Mouse (Mus musculus) ovary, adult 18-20 months (tissue): ENCODE data around the gene Gpr161.
"Not testable (repeated sequence)": the region's sequence is repeated elsewhere in the genome, so short reads cannot be mapped to it uniquely, and the experiment has no call there.

Experiments
- DNase-seq: peaks from one replicate; pipeline ENCODE4 v3.0.0; 2022; ENCODE audit warnings: low spot score, mixed read lengths

Gene Gpr161

DNA sequence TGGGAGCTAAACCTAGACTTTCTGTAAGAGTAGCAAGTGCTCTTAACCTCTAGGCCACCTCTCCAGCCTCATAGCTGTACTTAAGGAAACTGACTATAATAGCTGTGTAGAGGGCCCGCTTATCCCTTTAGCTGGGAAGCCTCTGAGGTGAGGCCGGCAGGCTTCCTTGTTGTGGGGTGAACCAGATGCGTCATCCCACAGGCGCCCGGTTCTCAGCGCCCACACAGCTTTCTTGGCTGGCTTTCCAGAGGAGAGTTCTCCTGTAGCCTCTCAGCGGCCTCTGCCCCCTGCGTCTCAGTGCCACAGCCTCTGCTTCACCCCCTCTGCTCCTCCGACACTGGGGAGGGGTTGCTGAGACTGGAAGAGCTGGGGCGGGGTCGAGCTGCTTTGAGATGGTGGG, 20.8 kb downstream of the Gpr161 start:
- no peak for DNase-seq

DNA sequence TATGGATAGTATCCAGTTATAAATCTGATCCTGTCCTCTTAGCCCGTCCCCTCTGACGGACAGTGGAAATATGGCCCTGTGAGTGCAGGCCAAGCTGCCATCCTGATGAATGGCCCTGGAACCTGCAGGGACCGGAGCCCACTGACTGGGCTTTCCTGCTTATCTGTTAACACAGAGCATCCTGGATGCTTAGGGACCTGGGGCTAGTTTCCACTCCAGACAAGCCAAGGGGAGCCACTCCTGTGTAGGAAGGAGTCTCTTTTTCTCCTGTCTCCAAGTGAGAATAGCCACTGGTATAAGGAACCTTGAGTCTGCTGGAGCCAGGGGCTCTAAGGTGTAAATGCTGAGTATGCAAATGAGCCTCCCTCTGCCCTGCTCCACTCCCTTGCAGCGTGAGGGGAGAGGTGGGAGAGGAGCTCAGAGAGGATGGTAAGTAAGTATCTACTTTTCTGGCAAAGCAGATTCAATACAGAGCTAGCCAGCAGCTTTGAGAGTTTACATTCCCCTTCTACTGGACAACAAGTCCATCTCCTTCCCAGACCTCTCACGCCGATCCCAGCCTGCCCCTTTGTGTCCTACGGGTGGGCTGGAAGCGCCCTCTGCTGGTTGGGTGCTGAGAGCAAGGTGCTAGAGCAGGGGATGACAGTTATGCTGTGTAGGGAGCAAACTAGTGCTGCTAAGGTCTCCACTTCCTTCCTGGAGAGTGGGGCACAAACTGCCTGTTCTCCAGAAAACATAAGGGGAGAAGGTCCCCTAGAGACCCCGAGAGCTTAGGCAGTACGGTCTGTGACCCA, 24.7 kb downstream of the Gpr161 start:
- DNase-seq, result peak; percentile 62

DNA sequence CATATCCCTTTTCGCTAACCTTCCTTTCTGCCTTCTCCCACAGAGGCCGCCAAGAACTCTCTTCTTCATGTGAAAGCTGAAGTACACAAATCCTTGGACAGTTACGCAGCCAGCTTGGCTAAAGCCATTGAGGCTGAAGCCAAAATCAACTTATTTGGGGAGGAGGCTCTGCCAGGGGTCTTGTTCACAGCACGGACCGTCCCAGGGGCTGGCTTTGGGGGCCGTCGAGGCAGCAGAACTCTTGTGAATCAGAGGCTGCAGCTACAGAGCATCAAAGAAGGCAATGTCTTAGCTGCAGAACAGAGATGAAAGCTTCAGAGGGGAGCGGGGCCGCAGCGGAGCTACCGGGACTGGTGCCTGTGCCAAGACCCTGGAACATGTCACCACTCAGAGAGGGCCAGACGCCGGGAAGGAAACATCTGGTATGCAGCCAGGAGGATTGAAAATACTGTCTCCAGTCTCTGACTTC, 25.8 kb downstream of the Gpr161 start:
- DNase-seq, result no peak

DNA sequence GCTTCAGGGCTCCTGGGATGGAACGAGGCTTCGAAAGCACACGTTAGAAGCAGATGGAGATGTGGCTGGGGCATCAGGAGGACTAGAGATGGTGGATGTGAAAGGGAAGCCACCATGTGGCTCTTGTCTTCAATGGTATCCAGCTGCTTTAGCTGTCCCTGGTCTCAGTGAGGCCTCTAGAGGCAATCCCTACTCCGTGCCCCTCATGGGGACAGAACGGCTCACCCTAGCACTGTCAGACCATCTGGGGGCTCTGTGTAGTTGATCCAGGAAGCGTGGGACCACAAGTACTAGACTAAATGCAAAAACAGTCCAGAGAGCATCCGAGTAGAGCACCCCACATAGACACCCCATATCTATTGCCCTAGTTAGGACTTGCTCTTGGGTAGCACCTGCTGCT, 26.3 kb downstream of the Gpr161 start:
- DNase-seq, result no peak

DNA sequence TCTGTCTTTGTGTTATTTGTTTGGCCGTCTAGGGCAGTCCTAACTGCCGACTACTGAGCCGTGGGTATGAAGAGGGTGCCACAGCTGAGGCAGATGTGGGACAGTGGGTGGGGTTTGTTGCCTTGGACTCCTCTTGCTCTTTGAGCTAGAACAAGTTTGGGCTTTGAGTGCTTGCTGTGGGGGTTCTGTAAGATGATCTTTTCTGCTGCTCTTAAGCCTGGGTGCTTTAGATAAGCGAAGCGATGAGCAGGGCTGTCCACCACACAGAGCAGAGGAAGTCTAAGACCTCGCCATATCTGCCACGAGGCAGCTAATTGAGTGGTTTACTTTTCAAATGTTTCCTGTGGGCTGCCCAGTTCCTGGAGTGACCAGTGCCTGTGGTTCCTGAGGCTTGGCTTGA, 27.3 kb downstream of the Gpr161 start:
- no peak for DNase-seq

DNA sequence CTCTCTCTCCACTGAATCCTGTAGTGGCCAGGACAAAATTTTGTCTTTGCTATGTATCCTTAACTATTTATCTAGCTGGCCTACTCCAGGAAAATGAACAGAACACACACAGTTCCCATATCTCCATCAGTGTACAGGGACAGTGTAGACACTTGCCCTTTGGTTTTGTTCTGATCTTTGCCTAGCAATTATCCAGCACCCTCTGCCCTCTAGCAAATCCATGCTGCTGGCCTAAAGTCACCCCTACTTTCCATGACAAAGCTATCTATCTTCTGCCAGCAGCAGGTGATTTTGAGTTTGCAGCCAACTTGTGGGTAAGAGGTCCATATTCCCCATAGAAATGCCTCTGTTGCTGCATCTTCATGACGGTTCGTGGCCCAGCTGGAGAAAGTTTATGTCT, 31.8 kb downstream of the Gpr161 start:
- DNase-seq, result no peak

DNA sequence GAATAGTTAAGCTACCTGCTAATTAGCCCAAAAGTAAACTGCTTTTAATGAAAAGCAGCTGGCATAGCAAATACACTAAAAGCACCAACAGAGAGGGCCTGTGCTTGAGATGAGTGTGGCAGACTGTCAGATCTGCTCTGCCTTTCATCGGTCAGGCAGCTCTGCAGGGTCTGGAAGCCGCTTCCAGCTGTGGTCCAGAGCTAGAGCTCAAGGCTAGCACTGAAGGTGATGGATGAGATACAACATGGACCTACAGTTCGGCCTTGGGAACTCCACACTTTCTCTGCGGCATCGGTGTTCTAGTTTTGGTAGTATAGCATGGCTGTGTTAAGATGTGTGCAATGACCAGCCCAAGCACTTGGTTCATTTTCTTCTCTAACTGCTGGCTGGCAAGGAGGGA, 32.2 kb downstream of the Gpr161 start:
- DNase-seq, result no peak

DNA sequence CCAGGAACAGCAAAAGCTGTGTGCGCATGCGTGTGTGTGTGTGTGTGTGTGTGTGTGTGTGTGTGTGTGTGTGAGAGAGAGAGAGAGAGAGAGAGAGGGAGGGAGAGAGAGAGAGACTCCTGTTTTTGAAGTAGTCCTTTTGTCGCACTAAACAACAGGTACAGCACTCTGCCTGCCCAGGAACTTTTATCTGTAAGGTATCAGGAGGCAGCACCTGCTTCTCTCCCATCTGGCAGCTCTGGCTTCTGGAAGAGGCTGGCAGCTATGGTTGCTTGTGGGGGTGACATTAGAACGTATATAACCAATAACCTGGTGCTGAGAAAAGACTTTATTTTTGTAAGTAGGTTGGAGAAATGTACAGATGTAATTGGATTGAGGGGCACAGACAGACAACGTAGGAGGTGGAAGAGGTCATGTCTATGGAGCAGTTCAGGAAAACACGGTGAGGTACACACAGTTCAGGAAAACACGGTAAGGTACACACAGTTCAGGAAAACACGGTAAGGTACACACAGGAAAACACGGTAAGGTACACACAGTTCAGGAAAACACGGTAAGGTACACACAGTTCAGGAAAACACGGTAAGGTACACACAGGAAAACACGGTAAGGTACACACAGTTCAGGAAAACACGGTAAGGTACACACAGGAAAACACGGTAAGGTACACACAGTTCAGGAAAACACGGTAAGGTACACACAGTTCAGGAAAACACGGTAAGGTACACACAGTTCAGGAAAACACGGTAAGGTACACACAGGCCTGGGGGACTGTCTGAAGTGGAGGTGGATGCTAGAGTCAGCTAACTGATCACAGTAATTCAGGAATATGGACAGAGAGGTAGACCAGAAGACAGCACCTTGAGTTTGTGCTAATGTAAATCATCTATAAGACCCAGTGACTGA, 33.0 kb downstream of the Gpr161 start:
- not testable (repeated sequence) for DNase-seq

DNA sequence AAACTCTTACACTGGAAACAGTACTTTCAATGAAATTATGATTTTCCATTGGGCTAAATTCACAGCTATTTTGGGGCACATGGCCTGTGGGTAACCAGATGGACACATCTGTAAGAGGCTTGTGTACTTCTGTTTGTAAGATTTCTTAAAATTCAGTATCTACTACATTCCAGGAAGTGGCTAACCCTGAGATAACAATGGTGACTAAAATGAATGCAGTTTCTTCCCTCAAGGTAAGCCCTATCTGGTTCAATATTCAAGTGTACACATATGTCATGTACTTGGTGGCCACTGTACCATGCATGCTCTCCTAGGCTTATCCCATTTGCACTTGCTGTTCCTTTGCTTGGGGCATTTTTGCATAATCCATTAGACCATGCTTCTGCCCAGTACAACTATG, 35.3 kb downstream of the Gpr161 start:
- no peak for DNase-seq

DNA sequence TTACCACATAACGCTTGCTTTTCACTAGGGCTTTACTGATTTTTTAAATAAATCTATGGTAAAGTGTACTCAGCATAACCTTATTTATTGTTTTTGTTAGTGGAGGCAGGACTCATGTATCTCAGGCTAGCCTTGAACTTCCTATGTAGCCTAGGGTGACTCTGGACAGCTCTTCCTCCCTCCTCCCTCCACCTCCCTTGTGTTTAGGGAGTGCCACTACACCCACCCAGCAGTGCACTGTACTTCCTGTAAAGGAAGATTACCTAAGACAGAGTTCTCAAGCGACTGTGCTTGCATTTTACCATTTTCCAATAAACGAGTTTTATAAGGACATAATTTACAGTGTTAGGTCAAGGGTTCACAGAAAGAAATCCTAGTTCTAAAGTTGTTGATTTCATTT, 37.2 kb downstream of the Gpr161 start:
- DNase-seq, result no peak

DNA sequence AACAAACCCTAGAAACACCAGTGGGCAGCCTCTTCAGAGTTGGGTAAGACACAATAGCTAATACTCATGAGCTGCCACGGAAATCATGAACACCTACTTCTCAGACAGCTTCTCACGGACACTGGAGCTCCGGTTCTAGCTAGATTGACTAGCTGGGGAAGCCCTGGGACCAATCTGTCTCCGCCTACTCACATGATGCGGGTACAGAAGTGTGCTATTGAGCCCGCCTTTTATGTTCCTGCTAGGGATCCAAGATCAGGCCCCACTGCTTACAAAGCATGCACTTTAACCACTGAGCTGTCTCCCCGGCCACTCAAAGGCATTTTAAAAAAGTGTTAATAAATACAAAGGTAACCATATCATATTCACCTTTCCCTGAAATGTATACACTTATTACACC, 46.5 kb downstream of the Gpr161 start:
- DNase-seq, result no peak

DNA sequence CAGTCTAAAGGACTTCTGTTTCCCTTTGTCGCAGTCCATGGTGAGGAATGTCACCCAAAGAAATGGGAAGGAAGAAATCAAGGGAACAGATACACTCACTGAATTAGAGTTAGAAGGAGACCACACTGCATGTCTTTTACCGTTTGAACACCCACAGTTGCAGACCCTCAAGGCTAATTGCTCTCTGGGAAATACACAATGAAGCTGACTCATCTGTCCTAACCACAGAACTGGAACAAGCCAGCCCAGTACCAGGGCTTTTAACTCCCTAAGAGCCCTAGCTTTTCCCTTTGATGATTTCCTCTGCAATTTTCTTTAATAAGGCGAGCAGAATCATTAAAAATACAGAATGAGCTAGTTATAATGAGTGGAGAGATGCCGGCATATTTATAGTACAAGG, 48.9 kb downstream of the Gpr161 start:
- no peak for DNase-seq

DNA sequence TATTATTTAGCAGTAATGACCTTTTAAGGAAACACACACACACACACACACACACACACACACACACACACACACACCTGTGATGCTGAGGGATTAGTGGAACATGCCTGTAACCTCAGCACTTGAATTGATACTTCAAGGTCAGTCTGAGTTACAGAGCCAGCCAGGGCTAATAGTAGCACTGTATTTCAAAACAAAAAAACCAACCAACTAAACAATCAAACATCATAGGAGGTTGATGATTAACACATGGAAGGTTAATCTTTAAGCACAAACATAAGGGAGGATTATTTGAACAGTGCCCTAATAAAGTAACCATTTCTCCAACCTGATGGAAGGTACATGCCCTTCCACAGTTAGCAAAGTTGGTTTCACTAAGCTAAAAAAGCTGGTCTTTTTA, 53.0 kb downstream of the Gpr161 start:
- no peak for DNase-seq

DNA sequence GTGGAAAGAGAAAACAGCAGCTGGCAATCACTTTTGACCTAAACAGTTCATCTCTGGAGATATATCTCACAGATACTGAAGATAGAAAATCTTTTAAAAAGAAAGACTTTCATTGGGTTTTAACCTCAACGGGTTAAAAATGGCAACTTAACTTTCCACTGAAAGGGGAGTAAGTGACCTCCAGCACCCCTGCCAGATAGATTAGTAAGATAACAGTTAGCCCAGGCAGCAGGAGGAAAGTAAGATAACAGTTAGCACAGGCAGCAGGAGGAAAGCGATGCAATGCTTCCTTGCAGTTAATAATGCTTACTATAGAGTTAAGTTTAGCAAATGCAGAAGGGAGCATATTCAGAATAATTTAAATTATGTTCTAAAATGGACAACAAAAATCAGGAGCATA, 60.8 kb downstream of the Gpr161 start:
- DNase-seq, result no peak

DNA sequence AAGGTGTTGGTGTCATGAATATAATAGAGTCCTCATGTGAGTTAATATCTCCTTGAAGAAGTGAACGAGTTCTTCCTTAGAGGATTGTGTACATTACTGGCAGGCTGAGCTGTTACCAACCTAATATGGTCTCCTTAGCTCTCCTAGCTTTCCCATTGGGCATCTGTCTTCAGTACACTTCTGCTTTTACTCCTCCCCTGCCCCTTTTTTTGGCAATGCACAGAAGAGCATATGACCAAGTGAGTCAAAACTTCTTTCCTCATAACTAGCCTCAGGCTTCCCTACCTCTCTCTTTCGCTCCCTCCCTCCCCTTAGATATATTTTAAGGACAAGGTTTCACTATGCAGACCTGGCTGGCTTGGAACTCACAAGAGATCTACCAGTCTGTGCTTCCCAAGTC, 67.7 kb downstream of the Gpr161 start:
- no peak for DNase-seq

DNA sequence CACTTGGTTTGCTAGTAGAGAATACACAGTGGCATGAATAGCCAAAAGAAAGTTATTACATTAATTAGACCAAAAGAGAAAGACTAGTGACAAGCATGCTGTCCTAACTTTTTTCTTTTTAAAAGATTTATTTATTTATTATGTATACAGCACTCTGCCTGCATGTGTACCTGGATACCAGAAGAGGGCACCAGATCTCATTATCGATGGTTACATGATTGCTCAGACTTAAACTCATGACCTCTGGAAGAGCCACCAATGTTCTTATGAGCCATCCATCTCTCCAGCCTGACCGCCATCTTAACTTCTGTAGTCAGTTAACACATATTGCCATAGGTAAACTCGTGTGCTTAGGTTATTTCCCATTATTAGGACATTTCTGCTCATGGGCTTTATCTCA, 69.5 kb downstream of the Gpr161 start:
- no peak for DNase-seq

DNA sequence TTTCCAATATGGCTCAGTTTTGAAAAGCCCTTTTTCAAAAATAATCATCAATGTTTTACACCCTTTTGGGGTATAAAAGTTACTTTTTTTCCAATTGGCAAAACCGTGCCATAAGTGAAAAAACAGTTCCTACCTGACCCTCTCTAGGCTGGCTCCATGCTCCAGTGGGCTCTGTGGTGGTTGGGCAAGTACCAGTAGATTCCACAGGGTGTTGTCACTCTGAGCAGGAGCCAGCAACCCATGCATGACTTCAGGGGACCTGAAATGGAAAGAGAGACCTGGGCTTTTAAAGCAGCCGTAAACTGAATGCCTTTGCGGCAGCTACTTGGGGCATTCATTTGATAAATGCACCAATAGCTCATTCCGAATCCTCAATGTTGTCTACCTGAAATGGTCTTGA, 75.4 kb downstream of the Gpr161 start:
- DNase-seq, result no peak

DNA sequence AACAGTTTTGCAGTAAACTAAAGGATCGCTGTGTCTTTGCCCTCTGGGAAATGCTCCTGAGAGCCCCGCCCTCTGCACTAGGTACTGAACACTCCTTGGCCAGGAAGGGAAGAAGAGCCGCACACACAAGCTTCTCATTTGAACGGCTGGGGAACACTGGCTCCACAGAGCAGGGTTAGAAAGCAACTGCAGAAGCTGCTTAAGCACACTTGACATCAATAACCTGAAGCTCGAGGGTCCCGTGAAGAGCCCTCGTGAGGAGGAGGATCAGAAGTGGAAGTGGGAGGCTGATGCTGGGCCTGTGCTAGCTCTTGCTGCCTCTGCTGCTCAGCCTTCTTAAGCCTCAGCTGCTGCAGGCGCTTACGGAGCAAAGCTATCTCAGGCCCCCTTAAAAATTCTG, 78.2 kb downstream of the Gpr161 start:
- DNase-seq, result no peak
